Comparison of ENCODE assay signal across 11 mouse cellular contexts in genomic region chr2:74354591-74354990, GRCm38 (mm10).
DNase-seq lines count a peak whose midpoint lies in the region; ATAC-seq lines count a peak whose summit lies in the region.
"Had no signal": no experiment of that assay in that cellular context is flagged by ENCODE, and none has a peak within 500 bp of the region (broad histone marks: within the 10 kb centered on the region; RNA-seq: fewer than 3 reads in every experiment).

No protein-coding gene starts in this region.

- DNase-seq in right cerebral cortex, adult 18-20 months, result peak; percentile 65
- DNase-seq in right cerebral cortex, postnatal 4 days, result no peak
- peak; percentile 28 for DNase-seq in gastrocnemius, postnatal 14 days
- peak; percentile 55 to 64 for DNase-seq in left cerebral cortex, adult 9 months (ENCODE audit: low spot score in 2 of 2)
- DNase-seq in yolk sac, embryonic 10.5 days (ENCODE audit: low spot score), result peak; percentile 3
- DNase-seq in neural tube, embryonic 10.5 days (ENCODE audit: extremely low spot score, low spot score), result no peak
- no peak for DNase-seq in MN1 (ENCODE audit: low spot score)
- DNase-seq: cerebellum, adult 11-12 months; lung, postnatal 14 days had no signal

- no peak for ATAC-seq in megakaryocyte-erythroid progenitor cell, adult 5-6 weeks (replicated peaks; ENCODE audit: low FRiP score, low TSS enrichment, poor library complexity, severe bottlenecking)
- ATAC-seq: activated CD4-positive, CD25-positive, alpha-beta regulatory T cell, adult 4 months had no signal

- intact Hi-C loops in gastrocnemius, postnatal 14 days (cut with DNase I; ENCODE audit: low total_unique reads), result no loop called here

Comparison
In these comparisons a context has a peak if more than half of its experiments do, and no peak if none do; other contexts are left out.
1. DNase-seq: peak in right cerebral cortex, adult 18-20 months (single experiment), gastrocnemius, postnatal 14 days (single experiment), left cerebral cortex, adult 9 months (2 of 2) and yolk sac, embryonic 10.5 days (single experiment); none in right cerebral cortex, postnatal 4 days (single experiment), neural tube, embryonic 10.5 days (single experiment) and MN1 (single experiment).